Mouse (Mus musculus): ENCODE measurements around the gene Ccl20.

Gene Ccl20

DNA sequence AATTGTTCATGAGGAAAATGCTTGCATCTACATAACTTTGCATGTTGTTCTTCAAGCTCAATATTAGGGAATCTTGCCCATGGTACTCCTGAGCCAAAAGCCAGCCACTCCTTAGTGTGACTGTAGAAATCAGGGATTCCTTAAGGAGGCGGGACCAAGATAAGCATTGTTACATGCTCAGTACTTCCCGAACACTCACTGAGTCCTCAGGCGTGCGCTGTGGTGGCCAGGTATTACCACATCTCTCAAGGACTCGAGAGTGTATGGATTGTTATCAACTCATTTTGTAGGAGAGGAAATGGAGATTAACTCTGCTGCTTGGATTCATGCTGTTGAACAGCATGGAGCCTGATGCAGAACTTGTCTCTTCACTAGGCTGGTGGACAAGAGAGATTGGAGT lies 25.5 kb downstream of the Ccl20 start:
- DNase-seq, result peak; percentile 34 to 73

DNA sequence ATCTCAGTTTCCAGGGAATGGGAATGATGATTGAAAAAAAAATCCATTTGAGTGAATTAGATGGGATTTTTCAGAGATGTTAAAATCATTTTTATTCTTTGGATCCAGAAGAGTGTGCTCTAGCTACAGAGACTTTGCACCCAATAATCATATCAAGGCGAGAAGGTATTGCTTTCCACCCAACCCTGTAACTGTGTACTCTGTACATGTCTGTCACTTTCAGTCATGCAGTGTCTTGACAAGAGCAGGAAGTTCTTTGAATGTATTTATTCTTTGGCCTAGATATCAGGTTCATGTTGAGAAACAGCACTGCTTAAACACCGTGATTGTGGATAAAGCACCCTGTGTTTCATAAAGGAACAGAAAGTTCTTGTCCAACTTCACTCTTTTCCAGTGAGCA lies 30.0 kb downstream of the Ccl20 start:
- no peak for DNase-seq

DNA sequence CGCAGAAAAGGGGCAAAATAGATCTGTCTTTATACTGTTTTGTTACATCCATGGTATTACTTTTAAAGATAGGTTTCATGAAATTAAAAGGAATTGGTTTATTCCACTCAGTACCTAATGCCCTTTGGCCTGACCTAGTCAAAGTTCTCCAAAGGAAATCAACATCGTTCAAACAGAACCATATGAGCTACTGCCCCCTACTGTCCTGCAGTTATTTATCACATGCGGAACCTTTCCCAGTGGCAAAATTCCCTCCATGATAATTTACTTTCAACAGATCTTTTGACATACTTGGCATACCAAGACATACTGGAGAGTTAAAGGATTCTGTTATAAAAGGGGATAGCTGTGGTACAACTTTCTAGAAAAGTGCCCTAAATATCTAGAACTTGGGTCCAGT lies 33.7 kb downstream of the Ccl20 start:
- DNase-seq, result no peak

GRCm38 (mm10) chr1:83152961-83153360 lies 36.4 kb downstream of the Ccl20 start:
- no peak for DNase-seq

DNA sequence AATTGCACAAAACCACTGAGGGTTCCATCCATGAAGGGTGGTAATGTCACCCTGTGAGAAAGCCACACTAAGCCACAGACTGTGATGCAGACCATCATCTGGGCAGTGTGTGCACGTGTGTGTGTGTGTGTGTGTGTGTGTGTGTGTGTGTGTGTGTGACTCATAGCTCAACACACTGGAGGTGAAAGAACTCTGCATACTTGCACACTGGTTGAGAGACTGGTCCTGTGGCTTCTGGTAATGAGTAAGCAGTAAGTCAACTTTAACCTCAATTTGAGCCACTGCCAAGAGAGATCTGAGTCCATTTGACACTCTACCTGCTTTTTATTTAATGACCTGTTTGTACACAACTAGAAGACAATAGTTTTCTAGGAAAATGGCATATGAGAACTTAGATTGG lies 40.3 kb downstream of the Ccl20 start:
- DNase-seq, result no peak

- peak; percentile 70 to 75 for DNase-seq
Measured at GRCm38 (mm10) chr1:83159603-83160002, 43.0 kb downstream of the Ccl20 start, which contains the start of gene Daw1. Gene Daw1, plus strand, starts transcription at chr1:83159752.

GRCm38 (mm10) chr1:83161658-83162057 lies 45.1 kb downstream of the Ccl20 start:
- no peak for DNase-seq

DNA sequence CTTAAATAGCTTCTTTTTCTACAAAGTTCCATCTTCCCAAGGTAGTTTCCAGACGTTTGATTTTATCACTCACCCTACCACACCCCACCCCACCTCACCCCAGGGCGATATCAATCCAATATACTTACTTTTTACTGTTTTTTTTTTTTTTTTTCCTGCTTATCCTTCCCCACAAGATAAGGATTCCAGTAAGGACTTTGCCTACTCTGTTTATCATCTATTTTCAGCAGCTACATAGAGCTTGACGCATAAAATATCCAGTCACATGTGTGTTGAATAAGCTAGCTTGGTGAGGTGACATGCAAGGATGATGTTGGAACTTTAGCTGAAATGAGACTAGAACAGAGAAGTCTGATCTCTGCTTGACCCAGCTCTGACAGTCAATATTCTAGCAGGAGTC lies 47.5 kb downstream of the Ccl20 start:
- no peak for DNase-seq
